Mouse (Mus musculus) B cell, adult 62 days (primary cell): ENCODE data around the gene Rimkla. TPM values are rescaled to one million over a fixed set of nuclear protein-coding genes. Genes with fewer than 3 reads are reported as not detected.

Source experiments
- total RNA-seq: library from RNA; stranded (reverse); gene quantifications from 4 replicates; pipeline ENCODE4 v1.2.4, GENCODE M21; 2023

The Rimkla gene
- total RNA-seq = not detected in 4 replicates

GRCm38 (mm10) chr4:119492291-119492932 lies at the start of gene Rimkla:
Rimkla (minus strand) TSS chr4:119492628.

GRCm38 (mm10) chr4:119539031-119539824 lies 46.8 kb upstream of the Rimkla start, which contains the start of gene Frg2f1:
Frg2f1 (minus strand) TSS chr4:119539529.

GRCm38 (mm10) chr4:119536615-119537014 lies 44.2 kb upstream of the Rimkla start, which contains the start of gene Foxj3:
Foxj3 (plus strand) TSS chr4:119537004.

GRCm38 (mm10) chr4:119422294-119422964 lies 70.0 kb downstream of the Rimkla start, which contains the start of the genes Ppcs and Zmynd12:
Ppcs (minus strand) TSS chr4:119422420.
Zmynd12 (plus strand) TSS chr4:119422814.

Other genes starting within 250 kb of the Rimkla start
- not detected in 4 replicates for gene Cldn19, start 237.2 kb downstream of the Rimkla start, total RNA-seq
- gene Ybx1, start 198.0 kb downstream of the Rimkla start, total RNA-seq = 403 to 424 TPM (median 406 TPM) in 4 replicates
- 20.1 to 29.3 TPM (median 26.3 TPM) in 4 replicates for gene Ppih, start 172.1 kb downstream of the Rimkla start, total RNA-seq
- 0.69 to 1.1 TPM in 2 of 4 replicates, not detected in the others for gene Ccdc30, start 77.1 kb downstream of the Rimkla start, total RNA-seq
- gene Ppcs, start 70.2 kb downstream of the Rimkla start, total RNA-seq = 8.4 to 11.3 TPM (median 10.5 TPM) in 4 replicates
- 0.77 to 0.88 TPM in 2 of 4 replicates, not detected in the others for gene Zmynd12, start 69.8 kb downstream of the Rimkla start, total RNA-seq
- gene Foxj3, start 44.4 kb upstream of the Rimkla start, total RNA-seq = 66.5 to 90.8 TPM (median 76.4 TPM) in 4 replicates
- gene Frg2f1, start 46.9 kb upstream of the Rimkla start, total RNA-seq = 4.7 to 9.5 TPM (median 7.4 TPM) in 4 replicates
- gene Guca2a, start 145.1 kb upstream of the Rimkla start, total RNA-seq = 1.5 to 2.8 TPM (median 1.5 TPM) in 4 replicates
- gene Guca2b, start 166.3 kb upstream of the Rimkla start, total RNA-seq = 1.7 to 5.0 TPM (median 1.8 TPM) in 4 replicates
- 11.1 to 16.9 TPM (median 15.4 TPM) in 4 replicates for gene Hivep3, start 241.2 kb upstream of the Rimkla start, total RNA-seq